In the genomic region with DNA sequence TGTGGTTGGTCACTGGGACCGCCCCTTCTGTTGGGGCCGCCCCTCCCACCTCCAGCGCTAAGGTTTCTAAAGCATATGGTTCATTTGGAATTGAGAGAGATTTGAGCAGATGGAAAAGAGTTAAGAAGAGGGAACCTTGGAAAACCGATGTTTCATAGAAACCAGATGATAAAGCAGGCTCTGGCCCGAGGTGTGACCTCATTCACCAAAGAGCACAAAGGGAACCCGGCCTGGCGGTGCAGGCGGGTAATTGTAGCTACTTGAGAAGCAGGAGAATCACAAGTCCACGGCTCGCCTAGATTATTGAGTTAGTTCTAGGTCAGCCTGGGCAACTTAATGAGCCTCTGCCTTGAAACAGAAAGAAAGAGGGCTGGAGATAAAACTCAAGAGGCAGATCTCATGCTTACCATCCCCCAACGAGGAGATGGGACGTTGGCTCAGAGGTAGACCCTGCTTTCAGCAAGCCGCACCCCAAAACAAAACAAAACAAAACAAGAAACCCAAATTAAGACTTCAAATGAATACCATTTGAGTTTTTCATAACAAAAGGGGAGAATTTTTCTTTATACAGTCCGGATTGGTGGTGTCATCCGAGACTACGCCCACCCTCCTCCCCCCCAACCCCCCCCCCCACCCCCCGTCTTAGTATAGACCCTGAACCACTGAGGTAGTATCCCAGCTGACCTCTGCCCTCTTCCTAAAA, we compare ENCODE assay signal across 9 mouse cellular contexts. TPM values are rescaled to one million over a fixed set of nuclear protein-coding genes. Genes with fewer than 3 reads are reported as not detected.
A peak's percentile ranks its signal among the peaks of the same experiment; 100 is the strongest.
DNase-seq lines count a peak whose midpoint lies in the region; ATAC-seq and TF ChIP-seq lines count a peak whose summit lies in the region.
"Had no signal": no experiment of that assay in that cellular context is flagged by ENCODE, and none has a peak within 500 bp of the region (broad histone marks: within the 10 kb centered on the region; RNA-seq: fewer than 3 reads in every experiment).

Gene Grid2ip, plus strand, starts transcription at position 653 of the 703 bp plus-strand sequence.

- H3K9me3 ChIP-seq in heart, embryonic 12.5 days (replicated peaks) = peaks cover 4% of the 10 kb centered on the region; the same call in 1 of the 2 replicates
- no peaks in the 10 kb centered on the region for H3K9me3 ChIP-seq in ES-E14 (ENCODE audit: control insufficient read depth, insufficient read depth, low read depth, low read length)
- H3K9me3 ChIP-seq in forebrain, embryonic 16.5 days (ENCODE audit: control insufficient read depth, low read length) = peaks cover 7% of the 10 kb centered on the region; the same call in 1 of the 2 replicates
- no peaks in the 10 kb centered on the region for H3K9me3 ChIP-seq in midbrain, embryonic 11.5 days (ENCODE audit: control insufficient read depth, low read length)

- H3K4me3 ChIP-seq in heart, embryonic 12.5 days = peak within 1 kb of the TSS; percentile 26
- peak within 1 kb of the TSS; percentile 44 to 55; a peak in 2 of 4 replicates for H3K4me3 ChIP-seq in ES-E14 (ENCODE audit: insufficient read depth in 1 of 2, low read depth in 1 of 2, low read length in 2 of 2, poor library complexity in 1 of 2, severe bottlenecking in 1 of 2)
- H3K4me3 ChIP-seq in forebrain, embryonic 16.5 days (replicated peaks; ENCODE audit: low read length) = 0 out of 2 replicates have a peak within 1 kb of the TSS, but pooled peaks have one; percentile 11
- H3K4me3 ChIP-seq in midbrain, embryonic 11.5 days (ENCODE audit: low read depth, low read length) = 0 out of 2 replicates have a peak within 1 kb of the TSS, but pooled peaks have one; percentile 7

- peak within 1 kb of the TSS; percentile 62 for H3K4me2 ChIP-seq in heart, embryonic 12.5 days
- peak within 1 kb of the TSS; percentile 32 for H3K4me2 ChIP-seq in forebrain, embryonic 16.5 days (ENCODE audit: low read length)
- peak within 1 kb of the TSS; percentile 34 for H3K4me2 ChIP-seq in midbrain, embryonic 11.5 days

- peaks cover 59% of the 10 kb centered on the region for H3K27me3 ChIP-seq in heart, embryonic 12.5 days (replicated peaks)
- H3K27me3 ChIP-seq in forebrain, embryonic 16.5 days (replicated peaks; ENCODE audit: control insufficient read depth, insufficient read depth, low read length) = 0 out of 2 replicates have a peak, but pooled peaks cover 3% of the 10 kb centered on the region
- H3K27me3 ChIP-seq in midbrain, embryonic 11.5 days (ENCODE audit: control insufficient read depth, insufficient read depth, low read length) = peaks cover 6% of the 10 kb centered on the region

- H3K36me3 ChIP-seq in heart, embryonic 12.5 days = no peaks in the 10 kb centered on the region
- no peaks in the 10 kb centered on the region for H3K36me3 ChIP-seq in ES-E14 (ENCODE audit: control insufficient read depth, insufficient read depth, low read length, poor library complexity, severe bottlenecking)
- H3K36me3 ChIP-seq in forebrain, embryonic 16.5 days (ENCODE audit: control insufficient read depth, insufficient read depth) = no peaks in the 10 kb centered on the region
- H3K36me3 ChIP-seq in midbrain, embryonic 11.5 days (ENCODE audit: control insufficient read depth, insufficient read depth, low read length) = no peaks in the 10 kb centered on the region

- in situ Hi-C loops in ES-E14 (cut with MboI; ENCODE audit: low sequenced_read_pairs in 2 of 2, unreplicated experiment in 2 of 2) = no loop called here

- 13% methylated on average over 17 of the region's 17 CpGs for whole genome bisulfite sequencing in heart, embryonic 12.5 days
- 14% methylated on average over 17 of the region's 17 CpGs for WGBS in forebrain, embryonic 16.5 days
- WGBS in midbrain, embryonic 11.5 days = 16% methylated on average over 17 of the region's 17 CpGs

- H3K4me1 ChIP-seq in heart, embryonic 12.5 days (replicated peaks) = peaks cover 7% of the 10 kb centered on the region
- H3K4me1 ChIP-seq in ES-E14 (ENCODE audit: control insufficient read depth in 2 of 2, insufficient read depth in 2 of 2, low read length in 2 of 2, poor library complexity in 1 of 2) = peaks cover 2 to 6% of the 10 kb centered on the region in 2 experiments; a peak in 3 of 4 replicates
- H3K4me1 ChIP-seq in forebrain, embryonic 16.5 days (replicated peaks; ENCODE audit: control insufficient read depth, insufficient read depth, low read length) = peaks cover 8% of the 10 kb centered on the region
- peaks cover 4% of the 10 kb centered on the region; the same call in 1 of the 2 replicates for H3K4me1 ChIP-seq in midbrain, embryonic 11.5 days (ENCODE audit: control insufficient read depth, insufficient read depth, low read length)

- H3K27ac ChIP-seq in heart, embryonic 12.5 days (ENCODE audit: poor library complexity, severe bottlenecking) = no peak within 1 kb of the TSS
- H3K27ac ChIP-seq in ES-E14 (ENCODE audit: insufficient read depth, low read depth, low read length, poor library complexity, severe bottlenecking) = no peak within 1 kb of the TSS
- H3K27ac ChIP-seq in forebrain, embryonic 16.5 days (ENCODE audit: low read length) = no peak within 1 kb of the TSS
- H3K27ac ChIP-seq in midbrain, embryonic 11.5 days (ENCODE audit: low read depth, low read length) = no peak within 1 kb of the TSS

- no peak for ATAC-seq in heart, embryonic 12.5 days (ENCODE audit: insufficient number of reproducible peaks, low FRiP score)
- ATAC-seq in forebrain, embryonic 16.5 days = no peak
- no peak; the same call in none of the 2 replicates for ATAC-seq in midbrain, embryonic 11.5 days (ENCODE audit: low FRiP score)
- ATAC-seq in megakaryocyte progenitor cell, adult 5-6 weeks (replicated peaks; ENCODE audit: poor library complexity) = no peak

- intact Hi-C loops in heart, postnatal 36 days (cut with DNase I) = no loop called here
- intact Hi-C loops in left cerebral cortex, postnatal 36 days (cut with DNase I) = no loop called here

- H3K9ac ChIP-seq in heart, embryonic 12.5 days = peak within 1 kb of the TSS; percentile 60
- H3K9ac ChIP-seq in ES-E14 (ENCODE audit: insufficient read depth, low read depth, low read length, poor library complexity, severe bottlenecking) = peak within 1 kb of the TSS; percentile 1; the same call in 1 of the 2 replicates
- peak within 1 kb of the TSS; percentile 45; the same call in 1 of the 2 replicates for H3K9ac ChIP-seq in forebrain, embryonic 16.5 days (replicated peaks; ENCODE audit: low read depth, low read length)
- H3K9ac ChIP-seq in midbrain, embryonic 11.5 days (ENCODE audit: low read length) = peak within 1 kb of the TSS; percentile 33; the same call in 1 of the 2 replicates

- no peak for DNase-seq in heart, postnatal 36 days
- no peak for DNase-seq in ES-E14 (ENCODE audit: low read depth, low spot score)
- DNase-seq in midbrain, embryonic 11.5 days (ENCODE audit: low spot score, missing footprints) = peak; percentile 84
- no peak for DNase-seq in left cerebral cortex, postnatal 36 days (ENCODE audit: low spot score in 2 of 2)
- no peak for DNase-seq in Muller cell, postnatal 12 days (ENCODE audit: inconsistent ontology term)
- DNase-seq: lung, postnatal 14 days had no signal

TF ChIP-seq in ES-E14, 5 proteins besides CTCF, POLR2A, EP300 and RAD21:
- TF ChIP-seq ZNF384 (IDR thresholded peaks at IDR 0.05; ENCODE audit: low read depth, low read length) (no peak), MAFK (IDR thresholded peaks at IDR 0.05; ENCODE audit: insufficient read depth, low read depth, low read length) (no peak), CHD2 (IDR thresholded peaks at IDR 0.05; ENCODE audit: low read depth, low read length) (no peak)

RNA-seq across cellular contexts. Expression of gene Grid2ip, which starts in this region (rescaled TPM):
- 0.14 and 0.51 TPM in 2 replicates for polyA plus RNA-seq in heart, embryonic 12.5 days (2016; fragmentation: Nextera tagmentation; extraction: Ambion mirVana)
- total RNA-seq in heart, postnatal 36 days (2021) = not detected
- total RNA-seq in ES-E14 (2012; rRNA removed) = 0.16 and 0.58 TPM in 2 replicates
- polyA plus RNA-seq in forebrain, embryonic 16.5 days (2015; fragmentation: Nextera tagmentation; extraction: Ambion mirVana) = 0.36 and 1.0 TPM in 2 replicates
- polyA plus RNA-seq in midbrain, embryonic 11.5 days (2014; fragmentation: Nextera tagmentation; extraction: Ambion mirVana) = 0.12 and 0.34 TPM in 2 replicates
- not detected in 2 replicates for total RNA-seq in megakaryocyte progenitor cell, adult 5-6 weeks (2015)
- total RNA-seq in megakaryocyte progenitor cell, adult 5-6 weeks (2017) = not detected in 2 replicates
- 1 to 10 TPM; 1.5 to 2.7 TPM for total RNA-seq in left cerebral cortex, postnatal 36 days (2021)

Comparison
In these comparisons a context has a peak if more than half of its experiments do, and no peak if none do; other contexts are left out.
1. Peak in DNase-seq, H3K4me3 ChIP-seq, H3K9ac ChIP-seq and H3K4me2 ChIP-seq in midbrain, embryonic 11.5 days; RNA of the gene not detected or under 1 TPM.
2. H3K9ac ChIP-seq: peak in every context shown above with its lines; median percentile 60 in heart, embryonic 12.5 days; 45 in forebrain, embryonic 16.5 days; 33 in midbrain, embryonic 11.5 days; 1 in ES-E14.